Mouse (Mus musculus): ENCODE results near the gene Itga1.

DNA sequence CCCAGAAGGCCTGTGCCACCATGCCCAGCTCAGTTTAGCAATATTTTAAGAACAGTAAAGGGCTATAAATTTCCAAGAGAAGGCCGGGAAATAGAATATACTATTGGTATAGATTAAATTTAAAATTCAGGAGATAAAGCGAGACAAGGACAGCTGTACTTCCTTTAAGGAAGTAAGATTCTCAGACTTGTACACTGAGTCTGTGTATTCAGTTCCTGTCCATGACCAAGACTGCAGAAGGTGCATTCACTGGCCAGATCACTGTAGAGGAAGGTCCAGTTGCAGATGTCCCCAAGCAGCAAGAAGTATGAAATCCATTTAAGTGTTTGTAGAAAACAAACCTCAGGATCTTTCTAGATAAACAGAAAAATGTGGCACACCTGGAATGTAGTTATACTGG, 28.3 kb upstream of the Itga1 start:
- TF ChIP-seq TAL1 (IDR thresholded peaks at IDR 0.05; ENCODE audit: low read length), result no peak
- no peak for TF ChIP-seq GATA1 (IDR thresholded peaks at IDR 0.05; ENCODE audit: low read length)

Data from erythroblast, embryonic 14.5 days (primary cell).